Mouse (Mus musculus) adrenal gland, adult 8-10 months (tissue): ENCODE measurements around the gene Nup93. TPM values are rescaled to one million over a fixed set of nuclear protein-coding genes. Genes with fewer than 3 reads are reported as not detected.

Experiments used
- DNase-seq: peaks from one replicate; pipeline ENCODE4 v3.0.0; 2022
- total RNA-seq, 4 experiments: library from RNA; stranded (reverse); gene quantifications; 2 replicates each; pipeline ENCODE4 v1.2.4; 2022

Gene Nup93
- total RNA-seq, 4 experiments from 2014 or later, result 14.4 to 19.4 (median 17.0) TPM

DNA sequence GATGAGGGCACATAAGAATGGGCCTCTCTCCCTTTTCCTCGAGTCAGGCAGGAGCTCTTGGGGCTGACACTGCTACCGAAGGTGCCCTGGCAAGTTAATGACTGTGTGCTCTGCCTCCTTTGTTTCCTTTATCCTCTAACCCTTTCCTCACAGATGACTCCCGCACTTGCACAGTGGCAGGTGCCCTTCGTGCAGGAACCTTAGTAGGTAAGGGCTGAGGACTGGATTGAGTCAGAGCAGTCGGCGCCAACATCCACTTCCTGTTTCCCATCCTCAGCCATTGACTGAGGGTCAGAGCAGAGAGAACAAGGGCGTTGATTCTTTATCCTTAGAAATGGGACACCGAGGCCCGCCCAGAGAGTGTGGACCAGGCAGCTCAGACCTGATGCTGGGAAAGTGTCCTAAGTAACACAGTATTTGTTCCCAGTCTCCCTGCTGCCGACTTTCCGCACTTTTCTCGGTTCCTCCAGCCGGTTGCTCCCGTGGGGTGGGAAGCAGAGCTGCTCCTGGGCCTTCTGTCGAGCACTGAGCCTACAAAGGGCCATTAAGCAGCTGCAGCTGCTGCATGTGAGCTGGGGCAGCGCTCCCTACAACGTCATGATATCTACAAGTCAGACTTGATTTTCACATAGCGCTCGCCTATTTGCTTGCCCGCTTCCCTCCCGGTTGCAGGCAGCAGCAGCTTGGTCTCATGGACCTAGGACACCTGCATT lies 26.9 kb upstream of the Nup93 start:
- no peak for DNase-seq

- DNase-seq, result no peak
Observed at GRCm38 (mm10) chr8:94189275-94190031, 24.9 kb upstream of the Nup93 start.

DNA sequence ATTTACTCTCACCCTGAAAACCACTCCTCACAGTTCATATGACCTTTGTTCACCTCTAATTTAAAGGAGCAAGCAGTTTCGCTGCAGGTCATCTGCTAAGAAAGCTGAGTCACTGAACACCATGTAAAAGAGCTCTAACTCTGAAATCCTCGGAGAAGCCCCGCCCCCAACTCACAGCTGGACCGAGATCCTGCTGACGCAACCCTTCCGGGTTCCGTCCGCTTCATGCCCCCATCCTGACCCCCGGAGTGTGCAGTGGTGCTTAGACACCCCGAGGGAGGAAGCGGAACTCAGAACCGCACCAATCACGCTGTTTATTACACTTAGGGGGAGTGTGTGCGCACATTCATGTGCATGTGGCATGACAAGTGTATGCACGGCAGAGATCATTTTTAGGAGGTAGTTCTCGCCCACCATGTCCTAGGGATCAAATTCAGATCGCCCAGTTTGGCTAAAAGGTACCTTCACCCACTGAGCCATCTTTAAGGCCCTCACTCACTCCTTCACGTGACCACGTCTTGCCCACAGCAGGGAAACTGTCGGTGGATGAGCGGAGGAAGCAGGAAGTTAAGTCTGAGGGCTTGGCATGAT lies 23.2 kb upstream of the Nup93 start:
- DNase-seq, result peak; percentile 79

- DNase-seq, result no peak
Observed at GRCm38 (mm10) chr8:94192926-94193325, 21.4 kb upstream of the Nup93 start.

- no peak for DNase-seq
Observed at GRCm38 (mm10) chr8:94194591-94195223, 19.7 kb upstream of the Nup93 start.

- no peak for DNase-seq
Observed at GRCm38 (mm10) chr8:94199202-94199869, 15.0 kb upstream of the Nup93 start.

DNA sequence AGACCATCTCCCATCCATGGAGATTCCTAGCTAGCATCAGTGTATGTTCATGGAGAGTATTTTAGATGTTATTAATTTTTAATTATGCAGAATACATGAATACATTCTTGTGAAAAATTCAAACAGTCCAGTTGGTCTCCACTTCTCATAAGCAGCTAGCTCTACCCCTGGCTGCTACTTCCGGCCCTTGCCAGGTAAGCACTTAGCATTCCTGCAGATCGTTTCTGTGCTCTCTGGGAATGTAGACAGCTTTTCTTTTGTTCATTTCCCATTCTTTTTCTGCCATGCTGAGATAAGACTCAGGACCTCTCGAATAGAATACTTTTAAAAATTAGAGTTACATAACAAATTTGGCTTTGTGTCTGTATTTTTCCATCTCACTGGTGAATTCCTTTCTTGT lies 10.3 kb upstream of the Nup93 start:
- DNase-seq, result no peak

- DNase-seq, result peak; percentile 53
Observed at GRCm38 (mm10) chr8:94205736-94206135, 8.6 kb upstream of the Nup93 start.

GRCm38 (mm10) chr8:94206256-94206655 lies 8.1 kb upstream of the Nup93 start:
- no peak for DNase-seq

DNA sequence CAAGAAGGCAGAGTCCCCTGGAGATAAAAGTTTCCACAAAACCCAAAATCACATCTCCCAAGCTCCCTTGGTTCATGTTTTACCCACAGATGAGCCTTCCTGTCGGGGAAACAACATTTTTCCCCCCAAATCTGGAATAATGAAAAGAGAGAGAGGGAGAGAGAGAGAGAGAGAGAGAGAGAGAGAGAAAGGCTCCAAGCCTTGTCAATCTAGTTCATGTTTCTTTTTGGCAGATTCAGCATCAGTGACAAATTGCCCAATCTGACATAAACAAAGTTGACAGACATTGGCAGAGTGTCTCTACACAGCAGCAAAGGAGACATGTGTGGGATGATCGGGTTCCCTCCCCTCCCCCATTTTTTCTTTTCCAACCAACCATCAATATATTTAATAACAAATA lies 6.9 kb upstream of the Nup93 start:
- no peak for DNase-seq

DNA sequence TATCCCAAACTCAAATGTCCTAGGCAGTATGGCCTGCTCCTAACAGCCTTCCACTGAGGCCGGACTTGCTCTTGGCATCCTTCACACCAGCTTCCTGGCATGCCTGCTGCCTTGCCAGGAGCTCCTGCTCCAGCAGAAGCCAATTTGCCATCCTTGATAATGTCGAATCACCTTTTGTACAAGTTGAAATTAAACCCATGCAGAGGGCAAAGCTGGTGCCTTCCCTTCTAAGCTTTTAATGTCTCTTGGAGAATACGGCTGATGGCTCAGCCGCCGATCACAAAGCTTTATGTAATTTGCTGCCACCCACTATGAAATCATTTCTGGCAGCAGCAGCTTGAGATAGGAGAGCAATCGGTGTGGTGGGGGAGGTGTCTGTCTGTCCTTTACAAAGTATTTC lies 4.7 kb upstream of the Nup93 start:
- DNase-seq, result no peak

GRCm38 (mm10) chr8:94210225-94210624 lies 4.1 kb upstream of the Nup93 start:
- no peak for DNase-seq

DNA sequence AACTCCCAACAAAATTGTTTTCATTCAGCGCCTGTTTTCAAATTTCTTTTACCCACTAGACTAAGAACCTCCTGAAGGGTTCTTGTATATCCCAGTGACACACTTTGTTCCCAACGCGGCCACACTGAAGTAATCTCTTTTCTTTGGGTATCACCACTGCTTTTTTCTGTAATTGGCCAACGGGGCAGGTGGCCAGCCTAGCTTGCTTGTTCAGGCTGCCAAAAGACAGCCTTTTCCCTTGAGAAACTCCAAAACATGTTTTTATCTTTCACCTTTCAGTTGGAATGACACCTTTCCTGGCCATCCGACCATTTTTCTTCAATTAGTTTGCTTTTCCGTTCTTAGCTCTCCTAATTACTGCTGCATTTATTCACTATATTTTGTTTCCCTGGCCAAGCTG lies 545 bp upstream of the Nup93 start:
- DNase-seq, result no peak

GRCm38 (mm10) chr8:94227381-94227939 lies 13.1 kb downstream of the Nup93 start:
- no peak for DNase-seq

- no peak for DNase-seq
Observed at GRCm38 (mm10) chr8:94240240-94240751, 25.9 kb downstream of the Nup93 start.

- no peak for DNase-seq
Observed at GRCm38 (mm10) chr8:94249836-94250435, 35.6 kb downstream of the Nup93 start.

- DNase-seq, result no peak
Observed at GRCm38 (mm10) chr8:94258881-94259280, 44.5 kb downstream of the Nup93 start.

DNA sequence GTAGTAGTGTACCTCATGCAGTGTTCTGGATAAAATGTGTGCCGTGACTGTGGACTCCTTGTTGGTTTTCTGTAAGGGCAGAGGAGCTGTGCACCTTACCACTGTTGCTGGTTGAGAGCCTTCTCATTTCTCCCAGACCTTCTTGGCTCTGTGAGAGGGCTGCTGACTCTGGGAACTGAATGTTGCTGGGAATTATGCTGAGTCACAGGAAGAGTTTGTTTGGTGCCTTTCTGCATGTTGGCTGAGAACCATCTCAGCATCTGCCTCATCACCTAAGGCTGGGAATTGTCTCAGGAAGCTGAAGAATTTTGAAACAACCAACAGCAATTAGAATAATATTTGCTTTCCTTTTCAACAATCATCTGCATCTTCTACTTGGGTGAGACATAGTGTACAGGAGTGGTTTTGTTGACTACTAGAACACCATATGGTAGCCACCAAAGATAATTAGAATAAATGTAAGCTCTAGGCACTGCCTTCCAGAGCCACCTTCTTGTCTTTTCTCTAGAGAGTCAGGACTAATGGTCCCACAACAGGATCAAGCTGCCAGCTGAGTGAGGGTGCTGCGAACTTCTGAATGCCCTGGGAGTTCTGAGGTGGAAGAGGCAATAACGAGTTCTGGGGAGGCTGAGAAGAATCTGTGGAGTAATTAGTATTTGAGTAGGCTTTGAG lies 48.4 kb downstream of the Nup93 start:
- DNase-seq, result no peak

- no peak for DNase-seq
Observed at GRCm38 (mm10) chr8:94266344-94267191, 52.2 kb downstream of the Nup93 start.

DNA sequence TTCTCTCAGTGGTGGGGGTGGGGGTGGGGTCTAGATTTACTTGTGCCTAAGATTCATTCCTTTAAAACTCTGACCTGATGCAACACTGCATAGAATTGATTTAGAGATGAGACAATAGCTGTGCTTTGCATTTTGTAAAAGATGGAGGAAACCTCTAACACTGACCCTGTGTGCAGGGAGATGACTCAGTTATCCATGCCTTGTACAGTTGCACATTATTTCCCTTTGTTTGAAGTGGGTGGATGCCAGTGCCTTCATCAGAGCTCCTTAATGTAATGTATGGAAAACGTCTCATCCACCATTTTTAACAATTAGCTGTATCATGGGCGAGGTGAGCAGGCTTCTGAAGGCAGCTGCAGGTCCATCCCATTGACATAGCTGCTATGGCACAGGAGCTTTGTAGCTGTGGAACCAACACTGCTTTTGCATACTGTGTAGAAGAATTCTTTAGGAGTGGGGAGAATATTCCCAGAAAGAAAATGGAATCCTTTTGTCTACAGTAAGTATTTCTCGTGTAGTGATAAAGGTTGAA lies 54.1 kb downstream of the Nup93 start:
- no peak for DNase-seq
